Mouse (Mus musculus) neural tube, embryonic 13.5 days (tissue): ENCODE measurements around the gene Tnfrsf22. TPM values are rescaled to one million over a fixed set of nuclear protein-coding genes. Genes with fewer than 3 reads are reported as not detected.
"Not testable (repeated sequence)": the region's sequence is repeated elsewhere in the genome, so short reads cannot be mapped to it uniquely, and the experiment has no call there.

Experiments used
- ATAC-seq: fragments of 200-750 bp; cut with Nextera tagmentation; 2 replicates; pipeline ENCODE4 v1.8.0; 2017; ENCODE audit warnings: low read depth, mild to moderate bottlenecking, moderate TSS enrichment, moderate library complexity
- H3K27ac ChIP-seq: fragments of 300-500 bp; sonication (generic); replicated peaks from 2 replicates; pipeline ENCODE4 v1.5.1; 2015; ENCODE audit warnings: moderate library complexity, mild to moderate bottlenecking, inconsistent platforms
- H3K27me3 ChIP-seq: fragments of 300-500 bp; sonication (generic); 2 replicates; pipeline ENCODE4 v1.6.1; 2015; ENCODE audit warnings: mild to moderate bottlenecking, inconsistent platforms
- H3K36me3 ChIP-seq: fragments of 300-500 bp; sonication (generic); 2 replicates; pipeline ENCODE4 v1.6.1; 2015; ENCODE audit warnings: mild to moderate bottlenecking, inconsistent platforms
- H3K4me1 ChIP-seq: fragments of 300-500 bp; sonication (generic); replicated peaks from 2 replicates; pipeline ENCODE4 v1.6.1; 2015; ENCODE audit warnings: inconsistent platforms
- H3K4me2 ChIP-seq: fragments of 300-500 bp; sonication (generic); 2 replicates; pipeline ENCODE4 v1.6.1; 2015; ENCODE audit warnings: inconsistent platforms, mild to moderate bottlenecking, moderate library complexity
- H3K4me3 ChIP-seq: fragments of 300-500 bp; sonication (generic); 2 replicates; pipeline ENCODE4 v1.5.1; 2015; ENCODE audit warnings: mild to moderate bottlenecking, inconsistent platforms
- H3K9ac ChIP-seq: fragments of 300-500 bp; sonication (generic); 2 replicates; pipeline ENCODE4 v1.6.1; 2015; ENCODE audit warnings: moderate library complexity, mild to moderate bottlenecking, inconsistent platforms
- H3K9me3 ChIP-seq: fragments of 300-500 bp; sonication (generic); 2 replicates; pipeline ENCODE4 v1.6.1; 2016; ENCODE audit warnings: inconsistent platforms
- WGBS: fragments of 180-500 bp; shearing (Covaris S2); methylation state at CpG from one replicate; pipeline ENCODE4 v1.1.7; 2015; 5-methylcytosine and 5-hydroxymethylcytosine counted together
- polyA plus RNA-seq: library from polyadenylated mRNA; unstranded; fragments of >200 nt; fragmentation: Nextera tagmentation; extraction: Ambion mirVana; gene quantifications from 2 replicates; pipeline ENCODE4 v1.2.1, GENCODE M21; 2015

Tnfrsf22 gene
- 3.2 and 4.2 TPM in 2 replicates for polyA plus RNA-seq

DNA sequence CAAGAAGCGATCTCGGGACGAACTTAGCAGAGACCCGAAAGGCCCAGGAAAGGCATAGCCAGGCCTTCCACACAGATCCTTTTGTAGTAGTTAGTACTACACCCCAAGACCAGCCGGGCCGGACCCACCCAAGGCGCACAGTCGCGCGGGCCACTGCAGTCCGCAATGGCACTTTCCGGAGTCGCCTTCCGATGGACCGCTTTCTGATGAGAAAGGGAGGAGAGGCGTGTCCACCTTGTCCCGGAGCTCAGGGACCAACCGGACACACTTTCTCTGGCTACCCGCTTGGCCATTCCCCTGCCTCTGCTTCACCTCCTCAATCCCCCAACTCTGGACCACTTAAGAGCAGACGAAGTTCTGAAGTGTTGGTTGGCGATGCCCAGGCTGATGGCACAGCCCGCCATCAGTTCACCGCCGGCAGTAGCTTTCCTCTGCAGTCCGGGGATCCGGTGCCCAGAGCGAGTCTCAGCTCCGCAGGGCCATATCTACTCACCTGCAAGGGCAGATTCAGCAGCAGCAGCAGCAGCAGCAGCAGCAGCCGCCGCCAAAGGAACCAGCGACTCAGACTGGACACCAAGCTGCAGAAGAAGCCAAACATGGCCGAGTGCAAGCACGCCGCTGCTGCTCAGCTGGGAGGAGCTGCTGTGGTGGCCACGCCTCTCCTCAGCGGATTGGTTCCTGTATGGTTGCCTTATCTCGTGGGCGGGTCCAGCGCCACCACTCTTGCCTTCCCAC, at the start of gene Tnfrsf22:
Gene Tnfrsf22 (minus strand): TSS at position 628 of the 735 bp plus-strand sequence.
- Histone ChIP-seq H3K9ac (peak within 1 kb of the TSS; percentile 81), H3K9me3 (peaks cover 8% of the 10 kb centered on the region; the same call in 1 of the 2 replicates), H3K36me3 (no peaks in the 10 kb centered on the region), H3K27me3 (no peaks in the 10 kb centered on the region), H3K4me3 (peak within 1 kb of the TSS; percentile 74), H3K4me2 (peak within 1 kb of the TSS; percentile 86), H3K27ac (no peak within 1 kb of the TSS), H3K4me1 (peaks cover 3% of the 10 kb centered on the region; the same call in 1 of the 2 replicates)
- peak; percentile 100 for ATAC-seq
- WGBS, result 3% methylated on average over 39 of the region's 39 CpGs

DNA sequence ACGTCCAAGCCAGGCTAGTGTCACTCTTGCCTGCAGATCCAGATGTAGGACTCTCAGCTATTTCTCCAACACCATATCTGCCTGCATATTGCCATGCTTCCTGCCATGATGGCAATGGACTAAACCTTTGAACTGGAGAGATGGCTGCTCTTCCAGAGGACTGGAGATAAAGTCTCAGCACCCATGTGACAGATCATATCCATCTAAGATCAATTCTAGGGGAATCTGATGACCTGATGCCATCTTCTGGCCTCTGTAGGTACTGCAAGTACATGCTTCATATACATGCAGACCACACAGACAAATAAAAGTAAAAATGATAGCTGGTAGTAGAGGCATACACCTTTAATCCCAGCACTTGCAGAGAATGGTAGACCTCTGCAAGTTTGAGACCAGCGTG, 46.7 kb upstream of the Tnfrsf22 start:
- no peaks in the 10 kb centered on the region for H3K9me3 ChIP-seq
- no peak overlapping the region for H3K27ac ChIP-seq
- no peaks in the 10 kb centered on the region for H3K27me3 ChIP-seq
- H3K4me1 ChIP-seq, result no peaks in the 10 kb centered on the region
- H3K36me3 ChIP-seq, result peaks cover 88% of the 10 kb centered on the region
- ATAC-seq, result no peak
- WGBS, result 60% methylated on average over 2 of the region's 2 CpGs
- H3K9ac ChIP-seq, result no peak overlapping the region
- no peak overlapping the region for H3K4me3 ChIP-seq
- H3K4me2 ChIP-seq, result no peak overlapping the region

DNA sequence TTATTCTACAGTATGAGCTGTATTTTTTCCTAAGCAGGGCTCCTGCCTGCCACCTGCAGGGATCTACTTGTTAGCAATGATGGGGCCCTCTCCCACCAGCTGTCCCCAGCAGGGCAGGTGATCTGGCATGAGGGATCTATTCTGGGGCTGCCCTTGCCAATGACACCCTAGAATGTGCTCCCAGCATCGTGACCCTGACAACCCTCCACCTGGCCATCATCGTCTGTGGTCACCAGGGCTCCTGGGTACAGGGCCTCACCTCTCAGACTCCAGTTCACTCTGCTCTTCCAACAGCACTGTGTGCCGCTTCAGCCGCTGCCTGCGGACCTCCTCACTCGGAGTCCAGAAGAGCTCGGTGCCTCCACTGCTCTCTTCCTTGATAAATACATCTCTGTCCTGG, 45.1 kb upstream of the Tnfrsf22 start:
- Histone ChIP-seq H3K9ac (no peak overlapping the region), H3K4me2 (no peak overlapping the region), H3K4me1 (no peaks in the 10 kb centered on the region), H3K9me3 (no peaks in the 10 kb centered on the region), H3K36me3 (peaks cover 93% of the 10 kb centered on the region), H3K27me3 (no peaks in the 10 kb centered on the region), H3K4me3 (no peak overlapping the region), H3K27ac (no peak overlapping the region)
- ATAC-seq, result no peak
- WGBS, result 93% methylated on average over 7 of the region's 7 CpGs

DNA sequence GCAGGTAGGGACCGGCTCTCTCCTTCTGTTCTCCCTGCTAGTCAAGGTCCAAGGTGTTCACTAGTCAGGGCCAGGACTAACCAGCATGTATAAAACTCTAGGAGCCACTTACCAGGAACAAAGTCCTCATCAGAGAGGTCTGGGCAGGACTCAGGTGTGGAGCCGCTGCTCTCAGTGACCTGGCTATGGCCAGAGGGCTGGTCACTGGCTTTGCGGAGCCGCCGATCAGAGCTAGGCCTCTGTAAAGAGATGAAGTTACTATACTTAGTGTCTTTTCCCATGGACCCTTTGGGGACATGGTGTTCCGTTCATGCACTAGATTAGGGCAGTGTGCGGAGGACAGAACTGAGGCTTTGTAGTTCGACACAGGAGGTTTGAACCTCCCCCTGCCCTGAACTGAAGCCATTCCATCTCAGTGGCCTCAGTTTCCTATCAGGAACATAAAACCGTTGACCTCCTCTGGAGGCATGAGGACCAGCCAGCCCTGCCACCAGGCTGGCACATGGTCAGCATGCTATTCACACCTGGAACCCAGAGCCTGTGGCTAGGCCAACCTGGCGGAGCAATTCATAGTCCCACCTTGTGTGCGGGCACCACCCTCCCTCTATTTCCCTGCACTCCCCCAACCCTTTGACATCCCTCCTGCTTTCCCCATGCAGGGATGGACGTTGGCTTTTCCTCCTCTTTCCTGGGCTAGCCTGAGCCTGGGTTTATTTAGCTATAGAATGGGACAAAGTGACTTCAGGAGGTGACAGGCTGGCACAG, 43.5 kb upstream of the Tnfrsf22 start:
- Histone ChIP-seq H3K4me2 (no peak overlapping the region), H3K9ac (no peak overlapping the region), H3K36me3 (peaks cover 98% of the 10 kb centered on the region), H3K27ac (no peak overlapping the region), H3K27me3 (no peaks in the 10 kb centered on the region), H3K4me1 (no peaks in the 10 kb centered on the region), H3K4me3 (no peak overlapping the region), H3K9me3 (no peaks in the 10 kb centered on the region)
- ATAC-seq, result no peak
- WGBS, result 93% methylated on average over 12 of the region's 12 CpGs

DNA sequence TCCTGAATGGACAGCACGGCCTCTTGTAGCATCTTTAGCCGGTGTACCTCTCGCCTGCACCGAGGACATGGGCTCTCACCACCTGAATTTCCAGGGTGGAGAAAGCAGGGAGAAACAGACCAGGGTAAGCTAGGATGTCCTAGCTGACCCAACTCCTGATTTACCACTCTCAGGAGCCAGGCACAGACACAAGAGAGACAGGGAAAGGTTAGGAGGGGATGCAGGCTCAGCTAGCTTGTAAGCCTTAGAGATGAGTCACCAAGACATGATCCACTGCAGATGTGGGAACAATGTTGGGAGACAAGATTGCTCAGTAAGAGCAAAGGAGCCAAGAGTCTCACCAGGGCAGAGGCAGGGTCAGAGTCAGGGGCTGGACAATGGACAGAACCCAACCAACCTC, 42.4 kb upstream of the Tnfrsf22 start:
- 95% methylated on average over 4 of the region's 4 CpGs for WGBS
- Histone ChIP-seq H3K36me3 (peaks cover 92% of the 10 kb centered on the region), H3K27me3 (no peaks in the 10 kb centered on the region), H3K27ac (no peak overlapping the region), H3K9ac (no peak overlapping the region), H3K4me1 (no peaks in the 10 kb centered on the region), H3K4me2 (no peak overlapping the region), H3K4me3 (no peak overlapping the region), H3K9me3 (no peaks in the 10 kb centered on the region)
- no peak for ATAC-seq

DNA sequence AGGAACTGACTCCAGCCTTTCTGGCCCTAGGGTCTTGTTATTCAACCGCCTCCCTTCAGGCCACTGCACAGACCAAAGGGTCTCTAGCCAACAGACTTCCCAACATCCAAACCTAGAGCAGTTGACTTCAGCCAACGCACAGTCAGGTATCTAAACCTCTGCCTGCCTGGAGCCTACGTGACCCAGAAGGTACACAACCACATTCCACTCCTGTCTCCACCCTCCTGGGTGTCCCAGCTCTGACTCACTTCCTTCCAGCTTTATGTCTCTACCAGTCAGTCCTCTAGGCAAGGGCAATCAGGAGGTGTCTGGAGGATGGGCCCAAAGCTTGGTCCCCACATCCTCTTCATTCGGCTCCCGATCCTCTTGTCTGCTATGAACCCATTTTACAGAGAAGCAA, 41.7 kb upstream of the Tnfrsf22 start:
- Histone ChIP-seq H3K4me2 (no peak overlapping the region), H3K9me3 (no peaks in the 10 kb centered on the region), H3K4me1 (no peaks in the 10 kb centered on the region), H3K36me3 (peaks cover 84% of the 10 kb centered on the region), H3K9ac (no peak overlapping the region), H3K27me3 (no peaks in the 10 kb centered on the region), H3K27ac (no peak overlapping the region), H3K4me3 (no peak overlapping the region)
- no peak for ATAC-seq
- WGBS, result 94% methylated on average over 5 of the region's 5 CpGs

DNA sequence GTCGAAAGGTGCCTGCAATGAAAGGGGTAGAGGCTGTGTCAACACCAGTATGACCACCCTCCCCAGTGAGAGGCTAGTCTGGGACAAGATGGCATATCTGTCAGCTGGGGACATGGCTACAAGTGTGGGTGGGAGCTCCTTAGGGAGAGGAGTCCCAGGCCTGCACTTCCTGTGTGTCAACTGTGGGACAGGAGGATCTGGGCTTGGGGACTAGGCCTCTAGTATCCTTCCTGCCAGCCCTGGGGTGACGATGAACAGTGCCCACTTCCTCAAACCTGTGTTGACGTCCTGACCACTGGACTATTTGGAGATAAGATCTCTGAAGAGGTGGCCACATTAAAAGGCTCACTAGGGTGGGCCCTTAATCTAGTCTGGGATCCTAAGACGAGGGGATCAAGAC, 40.5 kb upstream of the Tnfrsf22 start:
- no peak overlapping the region for H3K4me2 ChIP-seq
- H3K27ac ChIP-seq, result no peak overlapping the region
- H3K9me3 ChIP-seq, result no peaks in the 10 kb centered on the region
- peaks cover 72% of the 10 kb centered on the region for H3K36me3 ChIP-seq
- H3K9ac ChIP-seq, result no peak overlapping the region
- WGBS, result 88% methylated on average over 4 of the region's 4 CpGs
- no peak for ATAC-seq
- H3K4me1 ChIP-seq, result peaks cover 7% of the 10 kb centered on the region
- H3K27me3 ChIP-seq, result peaks cover 7% of the 10 kb centered on the region; the same call in 1 of the 2 replicates
- no peak overlapping the region for H3K4me3 ChIP-seq

DNA sequence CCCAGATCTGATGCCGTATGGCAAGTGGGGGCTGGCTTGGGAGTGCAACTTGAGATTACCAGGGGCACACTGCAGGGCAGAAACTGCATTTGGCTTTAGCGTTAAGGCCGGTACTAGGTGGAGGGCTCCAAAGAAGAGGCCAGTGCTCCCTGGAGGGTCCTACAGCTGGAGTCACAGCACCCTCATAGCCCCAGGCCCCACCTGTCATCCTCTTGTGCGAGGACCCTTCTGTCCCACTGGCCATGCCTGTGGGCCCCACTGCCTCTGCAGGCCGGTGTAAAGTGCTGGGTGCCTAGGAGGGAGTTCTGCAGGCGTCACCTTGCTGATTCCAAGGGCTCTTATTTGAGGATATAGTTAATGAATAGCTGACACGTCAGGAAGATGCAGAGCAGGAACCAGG, 40.0 kb upstream of the Tnfrsf22 start:
- H3K27me3 ChIP-seq, result peaks cover 7% of the 10 kb centered on the region; the same call in 1 of the 2 replicates
- no peak overlapping the region for H3K27ac ChIP-seq
- H3K9ac ChIP-seq, result no peak overlapping the region
- 78% methylated on average over 7 of the region's 7 CpGs for WGBS
- no peak overlapping the region for H3K4me3 ChIP-seq
- no peaks in the 10 kb centered on the region for H3K9me3 ChIP-seq
- no peak for ATAC-seq
- H3K4me2 ChIP-seq, result no peak overlapping the region
- peaks cover 67% of the 10 kb centered on the region for H3K36me3 ChIP-seq
- peaks cover 7% of the 10 kb centered on the region for H3K4me1 ChIP-seq

DNA sequence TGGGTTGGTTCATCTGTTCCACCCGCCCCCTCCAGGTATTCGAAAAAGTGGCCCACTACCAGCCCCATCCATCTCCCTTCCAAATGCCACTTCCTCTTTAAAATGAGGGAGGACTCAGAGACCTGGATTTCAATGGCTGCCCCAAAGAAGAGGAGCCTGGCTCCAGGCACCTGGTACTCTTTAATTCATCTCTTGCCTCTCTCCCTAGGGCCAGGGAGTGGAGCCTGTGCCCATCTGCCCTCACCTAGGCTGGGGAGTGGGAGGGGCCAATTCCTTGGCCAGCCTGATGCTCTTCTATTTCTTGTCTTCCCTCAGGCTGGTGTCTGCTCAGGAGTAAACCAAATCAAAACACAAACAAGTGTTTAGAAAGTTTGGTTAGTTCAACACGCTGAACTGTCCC, 37.2 kb upstream of the Tnfrsf22 start:
- not testable (repeated sequence) for H3K4me2 ChIP-seq, ATAC-seq, H3K27ac ChIP-seq, H3K9ac ChIP-seq, H3K4me3 ChIP-seq, H3K4me1 ChIP-seq, H3K9me3 ChIP-seq, H3K27me3 ChIP-seq
- WGBS, result 87% methylated on average over 3 of the region's 3 CpGs
- H3K36me3 ChIP-seq, result peaks cover 39% of the 10 kb centered on the region

DNA sequence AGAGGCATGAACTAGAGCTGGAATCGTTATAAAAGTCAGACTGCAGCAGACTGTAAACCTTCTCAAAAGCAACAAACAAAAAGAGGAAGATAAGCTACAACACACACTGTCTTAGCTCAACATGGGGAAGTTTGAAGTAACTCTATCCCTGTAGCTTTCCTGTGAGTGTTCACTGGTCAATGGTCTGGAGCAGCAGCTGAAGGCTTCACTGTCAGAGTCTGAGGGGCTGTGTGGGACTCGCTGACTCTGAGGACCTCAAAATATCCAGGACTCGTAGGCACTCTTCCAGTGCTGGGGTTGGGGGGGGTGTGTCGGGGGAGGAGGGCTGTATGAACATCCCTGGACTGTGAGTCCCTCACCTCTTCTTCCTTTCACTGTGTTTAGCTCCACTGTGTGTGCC, 36.7 kb upstream of the Tnfrsf22 start:
- 0 out of 2 replicates have a peak, but pooled peaks have one; percentile 32 for ATAC-seq
- not testable (repeated sequence) for H3K27me3 ChIP-seq, H3K27ac ChIP-seq, H3K4me2 ChIP-seq, H3K9ac ChIP-seq, H3K9me3 ChIP-seq, H3K4me1 ChIP-seq, H3K4me3 ChIP-seq
- WGBS, result 61% methylated on average over 4 of the region's 4 CpGs
- peaks cover 34% of the 10 kb centered on the region for H3K36me3 ChIP-seq

DNA sequence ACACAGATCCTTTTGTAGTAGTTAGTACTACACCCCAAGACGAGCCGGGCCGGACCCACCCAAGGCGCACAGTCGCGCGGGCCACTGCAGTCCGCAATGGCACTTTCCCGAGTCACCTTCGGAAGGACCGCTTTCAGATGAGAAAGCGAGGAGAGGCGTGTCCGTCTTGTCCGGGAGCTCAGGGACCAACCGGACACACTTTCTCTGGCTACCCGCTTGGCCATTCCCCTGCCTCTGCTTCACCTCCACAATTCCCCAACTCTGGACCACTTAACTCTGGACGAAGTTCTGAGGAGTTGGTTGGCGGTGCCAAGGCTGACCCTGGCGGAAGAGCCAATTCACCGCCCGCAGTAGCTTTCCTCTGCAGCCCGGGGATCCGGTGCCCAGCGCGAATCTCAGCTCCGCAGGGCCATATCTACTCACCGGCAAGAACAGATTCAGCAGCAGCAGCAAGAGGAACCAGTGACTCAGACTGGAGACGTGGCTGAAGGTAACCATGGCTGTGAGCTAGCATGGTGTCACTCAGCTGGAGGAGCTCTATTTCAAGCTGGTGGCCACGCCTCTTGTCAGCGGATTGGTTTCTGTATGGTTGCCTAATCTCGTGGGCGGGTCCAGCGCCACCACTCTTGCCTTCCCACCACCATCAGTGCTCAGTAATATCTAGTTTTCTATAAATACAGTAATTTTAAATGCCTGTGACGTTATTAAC, 36.1 kb upstream of the Tnfrsf22 start, which contains the start of gene Tnfrsf23:
Gene Tnfrsf23 (minus strand): TSS at position 514 of the 709 bp plus-strand sequence.
- Histone ChIP-seq H3K4me3 (peak within 1 kb of the TSS; percentile 34), H3K27me3 (peaks cover 7% of the 10 kb centered on the region), H3K4me2 (peak within 1 kb of the TSS; percentile 64), H3K27ac (no peak within 1 kb of the TSS), H3K9me3 (no peaks in the 10 kb centered on the region), H3K36me3 (peaks cover 28% of the 10 kb centered on the region), H3K9ac (0 out of 2 replicates have a peak within 1 kb of the TSS, but pooled peaks have one; percentile 45), H3K4me1 (peaks cover 7% of the 10 kb centered on the region)
- WGBS, result 3% methylated on average over 35 of the region's 35 CpGs
- peak; percentile 81 for ATAC-seq

DNA sequence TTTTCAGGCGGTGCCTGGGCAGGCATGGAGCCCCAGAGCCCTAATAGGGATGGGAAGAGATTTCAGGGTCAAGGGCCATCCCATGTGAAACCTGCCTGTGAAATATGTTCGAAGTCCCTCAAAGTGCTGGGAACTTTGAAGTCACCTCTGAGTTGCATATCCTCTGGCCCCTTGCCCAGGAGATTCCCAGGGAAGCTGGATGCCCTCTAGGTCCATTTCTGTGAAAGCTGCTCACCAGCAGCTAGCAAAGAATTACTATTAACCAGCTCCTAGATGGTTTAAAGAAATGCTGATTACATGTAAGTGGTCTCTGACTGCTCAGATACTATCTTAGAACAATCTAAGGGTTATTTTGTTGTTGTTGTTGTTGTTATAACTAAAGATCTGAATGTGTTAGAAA, 35.1 kb upstream of the Tnfrsf22 start:
- H3K4me3 ChIP-seq, H3K4me2 ChIP-seq, H3K9me3 ChIP-seq, H3K9ac ChIP-seq, ATAC-seq, H3K27ac ChIP-seq, H3K4me1 ChIP-seq, H3K27me3 ChIP-seq: not testable (repeated sequence)
- WGBS, result 78% methylated on average over 2 of the region's 2 CpGs
- peaks cover 18% of the 10 kb centered on the region for H3K36me3 ChIP-seq
